Mouse (Mus musculus): ENCODE data around the gene Thoc3. TPM values are rescaled to one million over a fixed set of nuclear protein-coding genes. Genes with fewer than 3 reads are reported as not detected.

The Thoc3 gene
- polyA plus RNA-seq, 1 experiment from 2014 or later: 99.1 TPM

DNA sequence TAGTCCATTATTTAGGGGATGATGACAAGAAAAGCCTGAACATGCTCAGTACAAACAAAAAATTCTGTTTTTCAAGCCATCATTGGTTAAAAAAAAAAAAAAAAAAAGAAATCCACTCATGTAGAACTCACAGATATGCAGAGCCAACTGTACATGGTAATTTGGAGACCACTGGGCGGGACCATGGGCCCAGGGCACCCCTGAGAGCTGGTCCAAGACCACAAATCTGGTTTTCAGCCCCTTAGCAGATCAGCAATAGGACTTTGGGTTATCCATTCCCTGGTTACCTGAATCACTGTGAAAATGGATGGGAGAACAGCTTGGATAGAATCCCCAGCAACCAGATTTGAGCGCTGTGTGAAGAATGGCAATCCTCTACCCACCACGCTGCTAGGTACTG, 57.0 kb downstream of the Thoc3 start:
- Histone ChIP-seq H3K27ac (no peak overlapping the region), H3K4me1 (no peaks in the 10 kb centered on the region), H3K4me3 (no peak overlapping the region), H3K36me3 (no peaks in the 10 kb centered on the region), H3K9me3 (no peaks in the 10 kb centered on the region), H3K27me3 (no peaks in the 10 kb centered on the region), H3K4me2 (no peak overlapping the region), H3K9ac (no peak overlapping the region)
- no peak for ATAC-seq (ENCODE audit: insufficient number of reproducible peaks, low FRiP score, low TSS enrichment, low read depth)
- 88% methylated on average over 3 of the region's 3 CpGs for WGBS

Other genes with a start within 250 kb of the Thoc3 start
- gene Cplx2, start 97.5 kb downstream of the Thoc3 start, polyA plus RNA-seq (2015; fragmentation: Nextera tagmentation; extraction: Ambion mirVana): 3.9 and 4.1 TPM in 2 replicates
- gene Simc1, start 34.9 kb upstream of the Thoc3 start, polyA plus RNA-seq (2015; fragmentation: Nextera tagmentation; extraction: Ambion mirVana): 10.2 and 12.5 TPM in 2 replicates
- gene 4833439L19Rik, start 96.6 kb upstream of the Thoc3 start, polyA plus RNA-seq (2015; fragmentation: Nextera tagmentation; extraction: Ambion mirVana): 128 and 133 TPM in 2 replicates
- 24.5 and 27.0 TPM in 2 replicates for gene Arl10, start 106.2 kb upstream of the Thoc3 start, polyA plus RNA-seq (2015; fragmentation: Nextera tagmentation; extraction: Ambion mirVana)
- gene Nop16, start 121.2 kb upstream of the Thoc3 start, polyA plus RNA-seq (2015; fragmentation: Nextera tagmentation; extraction: Ambion mirVana): 91.5 and 102 TPM in 2 replicates
- gene Higd2a, start 121.4 kb upstream of the Thoc3 start, polyA plus RNA-seq (2015; fragmentation: Nextera tagmentation; extraction: Ambion mirVana): 148 and 153 TPM in 2 replicates
- gene Cltb, start 142.5 kb upstream of the Thoc3 start, polyA plus RNA-seq (2015; fragmentation: Nextera tagmentation; extraction: Ambion mirVana): 87.6 and 96.9 TPM in 2 replicates
- gene Faf2, start 152.9 kb upstream of the Thoc3 start, polyA plus RNA-seq (2015; fragmentation: Nextera tagmentation; extraction: Ambion mirVana): 81.9 and 84.9 TPM in 2 replicates
- gene Rnf44, start 225.1 kb upstream of the Thoc3 start, polyA plus RNA-seq (2015; fragmentation: Nextera tagmentation; extraction: Ambion mirVana): 58.8 and 60.3 TPM in 2 replicates
- gene Cdhr2, start 232.6 kb upstream of the Thoc3 start, polyA plus RNA-seq (2015; fragmentation: Nextera tagmentation; extraction: Ambion mirVana): not detected in 2 replicates